Mouse (Mus musculus): ENCODE measurements around the gene Trabd2b. TPM values are rescaled to one million over a fixed set of nuclear protein-coding genes. Genes with fewer than 3 reads are reported as not detected.

Gene Trabd2b
- polyA plus RNA-seq, 1 experiment, result 0.63 TPM

DNA sequence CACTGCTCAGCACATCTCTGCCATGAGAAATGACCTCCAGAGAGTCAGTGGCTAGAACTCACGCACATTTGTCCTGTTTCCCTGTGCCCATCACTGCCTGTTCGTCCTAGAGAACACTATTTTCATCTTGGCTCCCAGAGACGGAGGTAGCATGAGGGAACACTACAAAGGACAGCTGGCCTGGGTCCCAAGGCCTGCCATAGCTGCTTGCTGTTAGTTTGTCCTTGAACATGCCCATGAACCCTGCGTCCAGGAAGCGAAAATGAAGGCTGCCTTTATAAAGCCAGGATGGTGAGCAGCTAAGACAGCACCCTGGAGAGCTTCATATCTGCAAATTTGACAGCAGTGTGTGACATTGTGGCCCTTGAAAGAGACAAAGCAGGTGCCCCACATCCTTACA, 216.4 kb downstream of the Trabd2b start:
- no peaks in the 10 kb centered on the region for H3K4me1 ChIP-seq (ENCODE audit: control insufficient read depth, insufficient read depth, low read length)
- no peaks in the 10 kb centered on the region; the same call in 1 of the 2 replicates for H3K27me3 ChIP-seq (ENCODE audit: control insufficient read depth, insufficient read depth, low read length, poor library complexity, severe bottlenecking)
- no peak overlapping the region for H3K27ac ChIP-seq (ENCODE audit: insufficient read depth, low read length)
- no peaks in the 10 kb centered on the region for H3K36me3 ChIP-seq (ENCODE audit: control insufficient read depth, insufficient read depth, low read length, poor library complexity, severe bottlenecking)
- H3K4me3 ChIP-seq (ENCODE audit: low read depth, low read length), result no peak overlapping the region
- no peaks in the 10 kb centered on the region for H3K9me3 ChIP-seq (replicated peaks; ENCODE audit: control insufficient read depth, insufficient read depth, low read length, poor library complexity, severe bottlenecking)
- TF ChIP-seq CTCF (IDR thresholded peaks at IDR 0.05; ENCODE audit: low read depth, low read length) (no peak), EP300 (IDR thresholded peaks at IDR 0.05; ENCODE audit: insufficient read depth, low read depth, low read length) (no peak), POLR2A (IDR thresholded peaks at IDR 0.05; ENCODE audit: insufficient read depth, low read length) (no peak)
- no peak overlapping the region for H3K9ac ChIP-seq (ENCODE audit: low read depth, poor library complexity, severe bottlenecking)

DNA sequence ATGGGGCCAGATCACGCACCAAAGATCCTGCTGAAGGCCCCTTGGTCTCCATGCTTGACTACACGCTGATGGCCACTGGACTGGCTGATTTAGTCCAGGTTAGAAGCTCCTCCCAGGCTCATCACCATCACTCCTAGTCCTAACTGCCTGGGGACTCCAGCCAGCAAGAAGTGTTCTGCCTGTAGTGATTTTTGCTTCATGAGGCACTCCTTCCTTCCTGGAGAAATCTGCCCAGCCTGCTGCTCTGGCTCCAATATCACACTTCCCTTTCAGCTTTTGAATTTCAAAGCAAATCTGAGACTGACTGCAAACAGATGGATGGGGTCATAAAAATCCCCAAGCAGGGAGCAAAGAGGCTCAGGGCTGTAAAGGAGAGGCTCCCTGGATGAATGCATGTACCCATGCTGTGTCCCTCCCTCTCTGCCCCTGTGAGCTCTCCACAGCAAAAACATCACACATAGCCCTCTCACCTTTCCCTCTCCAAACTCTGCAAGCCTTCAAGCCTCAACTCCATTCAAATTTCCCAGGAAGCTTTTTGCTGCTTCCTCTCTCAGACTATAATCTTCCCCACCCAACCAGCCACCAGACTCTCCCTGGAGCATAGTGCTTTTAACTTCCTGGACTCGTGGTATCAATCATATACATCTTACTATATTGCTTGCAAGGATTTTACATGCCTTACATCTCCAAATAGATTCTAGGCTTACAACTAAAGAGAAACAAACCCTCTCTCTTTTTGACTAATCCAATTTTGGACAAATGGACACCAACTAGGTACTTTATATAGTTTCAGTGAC, 217.8 kb downstream of the Trabd2b start:
- TF ChIP-seq EP300 (IDR thresholded peaks at IDR 0.05; ENCODE audit: insufficient read depth, low read depth, low read length) (no peak), CTCF (IDR thresholded peaks at IDR 0.05; ENCODE audit: low read depth, low read length) (no peak), POLR2A (IDR thresholded peaks at IDR 0.05; ENCODE audit: insufficient read depth, low read length) (no peak)
- H3K4me3 ChIP-seq (ENCODE audit: low read depth, low read length), result no peak overlapping the region
- no peak overlapping the region for H3K9ac ChIP-seq (ENCODE audit: low read depth, poor library complexity, severe bottlenecking)
- H3K4me1 ChIP-seq (ENCODE audit: control insufficient read depth, insufficient read depth, low read length), result no peaks in the 10 kb centered on the region
- no peaks in the 10 kb centered on the region; the same call in 1 of the 2 replicates for H3K27me3 ChIP-seq (ENCODE audit: control insufficient read depth, insufficient read depth, low read length, poor library complexity, severe bottlenecking)
- no peaks in the 10 kb centered on the region for H3K36me3 ChIP-seq (ENCODE audit: control insufficient read depth, insufficient read depth, low read length, poor library complexity, severe bottlenecking)
- no peaks in the 10 kb centered on the region for H3K9me3 ChIP-seq (replicated peaks; ENCODE audit: control insufficient read depth, insufficient read depth, low read length, poor library complexity, severe bottlenecking)
- no peak overlapping the region for H3K27ac ChIP-seq (ENCODE audit: insufficient read depth, low read length)

DNA sequence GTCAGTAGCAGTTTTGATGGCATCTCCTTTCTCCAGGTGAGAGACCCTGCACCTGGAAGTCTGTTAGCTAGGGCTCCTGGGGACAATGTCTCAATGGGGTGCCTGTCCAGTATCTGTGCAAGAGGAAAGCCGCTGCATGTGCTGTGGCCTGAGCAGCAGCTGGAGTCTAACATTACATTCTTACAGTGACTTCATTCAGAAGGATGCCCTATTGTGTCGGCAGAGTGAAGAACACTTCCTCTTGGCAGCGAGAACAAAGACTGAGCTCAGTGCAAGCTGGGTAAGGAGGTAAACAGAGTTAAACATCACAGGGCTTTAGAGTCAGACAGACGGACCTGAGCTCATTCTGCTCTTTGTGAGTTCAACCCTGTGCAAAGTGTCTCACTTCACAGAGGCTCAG, 218.8 kb downstream of the Trabd2b start:
- Histone ChIP-seq H3K4me3 (ENCODE audit: low read depth, low read length) (no peak overlapping the region), H3K9ac (ENCODE audit: low read depth, poor library complexity, severe bottlenecking) (no peak overlapping the region), H3K4me1 (ENCODE audit: control insufficient read depth, insufficient read depth, low read length) (no peaks in the 10 kb centered on the region), H3K27me3 (ENCODE audit: control insufficient read depth, insufficient read depth, low read length, poor library complexity, severe bottlenecking) (no peaks in the 10 kb centered on the region), H3K27ac (ENCODE audit: insufficient read depth, low read length) (no peak overlapping the region), H3K36me3 (ENCODE audit: control insufficient read depth, insufficient read depth, low read length, poor library complexity, severe bottlenecking) (no peaks in the 10 kb centered on the region), H3K9me3 (replicated peaks; ENCODE audit: control insufficient read depth, insufficient read depth, low read length, poor library complexity, severe bottlenecking) (no peaks in the 10 kb centered on the region)
- TF ChIP-seq EP300 (IDR thresholded peaks at IDR 0.05; ENCODE audit: insufficient read depth, low read depth, low read length), result no peak
- TF ChIP-seq POLR2A (IDR thresholded peaks at IDR 0.05; ENCODE audit: insufficient read depth, low read length), result no peak
- no peak for TF ChIP-seq CTCF (IDR thresholded peaks at IDR 0.05; ENCODE audit: low read depth, low read length)

DNA sequence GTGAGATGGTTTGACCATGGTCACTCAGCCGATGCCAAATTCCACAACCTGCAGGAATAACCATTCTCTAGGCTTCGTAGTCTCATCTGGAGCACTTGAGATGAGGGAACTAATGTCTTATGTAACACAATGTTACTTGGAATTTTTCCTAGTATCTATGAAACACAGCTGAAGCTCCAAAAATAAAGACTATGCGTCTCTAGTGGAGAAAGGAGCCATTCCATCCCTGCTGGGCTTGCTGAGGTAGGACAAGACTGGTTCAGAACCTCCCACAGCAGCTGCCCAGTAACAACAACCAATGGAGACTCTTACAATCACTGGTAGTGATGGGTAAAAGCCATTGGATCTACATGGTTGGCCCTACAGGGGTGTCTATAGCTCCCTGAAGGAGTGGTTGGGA, 219.4 kb downstream of the Trabd2b start:
- no peaks in the 10 kb centered on the region for H3K36me3 ChIP-seq (ENCODE audit: control insufficient read depth, insufficient read depth, low read length, poor library complexity, severe bottlenecking)
- H3K9ac ChIP-seq (ENCODE audit: low read depth, poor library complexity, severe bottlenecking), result no peak overlapping the region
- no peaks in the 10 kb centered on the region for H3K9me3 ChIP-seq (replicated peaks; ENCODE audit: control insufficient read depth, insufficient read depth, low read length, poor library complexity, severe bottlenecking)
- no peak overlapping the region for H3K4me3 ChIP-seq (ENCODE audit: low read depth, low read length)
- no peaks in the 10 kb centered on the region for H3K27me3 ChIP-seq (ENCODE audit: control insufficient read depth, insufficient read depth, low read length, poor library complexity, severe bottlenecking)
- no peaks in the 10 kb centered on the region for H3K4me1 ChIP-seq (ENCODE audit: control insufficient read depth, insufficient read depth, low read length)
- no peak overlapping the region for H3K27ac ChIP-seq (ENCODE audit: insufficient read depth, low read length)
- TF ChIP-seq CTCF (IDR thresholded peaks at IDR 0.05; ENCODE audit: low read depth, low read length) (no peak), POLR2A (IDR thresholded peaks at IDR 0.05; ENCODE audit: insufficient read depth, low read length) (no peak), EP300 (IDR thresholded peaks at IDR 0.05; ENCODE audit: insufficient read depth, low read depth, low read length) (no peak)

DNA sequence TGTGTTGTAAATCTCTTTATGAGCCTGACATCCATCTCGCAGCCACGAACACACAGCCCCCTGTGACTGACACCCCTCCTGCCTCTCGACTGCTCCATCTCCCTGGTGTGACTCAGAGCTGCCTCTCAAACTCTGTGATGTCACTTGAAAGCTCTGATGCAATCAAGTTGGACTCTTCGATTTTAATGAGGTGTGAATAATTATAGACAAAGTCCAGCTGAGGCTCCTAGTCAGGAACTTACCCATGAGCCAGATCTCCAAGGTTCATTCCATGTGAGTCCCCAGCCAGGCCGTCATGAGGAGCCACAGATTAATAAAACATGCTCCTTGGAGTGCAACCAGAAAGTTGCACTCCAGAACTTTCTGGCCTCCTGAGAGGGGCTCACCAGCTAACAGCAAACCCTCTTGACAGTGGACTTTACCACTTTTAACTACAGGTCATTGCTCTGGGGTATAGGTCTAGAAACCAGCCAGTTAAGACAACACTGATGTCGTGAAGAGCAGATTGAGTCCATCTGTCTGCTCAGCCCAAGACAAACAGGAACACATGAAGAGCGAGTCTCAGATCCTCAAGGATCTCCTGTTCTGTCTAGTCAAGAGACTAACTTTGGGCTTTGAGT, 221.3 kb downstream of the Trabd2b start:
- Histone ChIP-seq H3K9ac (ENCODE audit: low read depth, poor library complexity, severe bottlenecking) (no peak overlapping the region), H3K4me1 (ENCODE audit: control insufficient read depth, insufficient read depth, low read length) (no peaks in the 10 kb centered on the region), H3K4me3 (ENCODE audit: low read depth, low read length) (no peak overlapping the region), H3K27ac (ENCODE audit: insufficient read depth, low read length) (no peak overlapping the region), H3K9me3 (replicated peaks; ENCODE audit: control insufficient read depth, insufficient read depth, low read length, poor library complexity, severe bottlenecking) (no peaks in the 10 kb centered on the region), H3K27me3 (ENCODE audit: control insufficient read depth, insufficient read depth, low read length, poor library complexity, severe bottlenecking) (no peaks in the 10 kb centered on the region), H3K36me3 (ENCODE audit: control insufficient read depth, insufficient read depth, low read length, poor library complexity, severe bottlenecking) (no peaks in the 10 kb centered on the region)
- no peak for TF ChIP-seq EP300 (IDR thresholded peaks at IDR 0.05; ENCODE audit: insufficient read depth, low read depth, low read length)
- TF ChIP-seq POLR2A (IDR thresholded peaks at IDR 0.05; ENCODE audit: insufficient read depth, low read length), result no peak
- no peak for TF ChIP-seq CTCF (IDR thresholded peaks at IDR 0.05; ENCODE audit: low read depth, low read length)

DNA sequence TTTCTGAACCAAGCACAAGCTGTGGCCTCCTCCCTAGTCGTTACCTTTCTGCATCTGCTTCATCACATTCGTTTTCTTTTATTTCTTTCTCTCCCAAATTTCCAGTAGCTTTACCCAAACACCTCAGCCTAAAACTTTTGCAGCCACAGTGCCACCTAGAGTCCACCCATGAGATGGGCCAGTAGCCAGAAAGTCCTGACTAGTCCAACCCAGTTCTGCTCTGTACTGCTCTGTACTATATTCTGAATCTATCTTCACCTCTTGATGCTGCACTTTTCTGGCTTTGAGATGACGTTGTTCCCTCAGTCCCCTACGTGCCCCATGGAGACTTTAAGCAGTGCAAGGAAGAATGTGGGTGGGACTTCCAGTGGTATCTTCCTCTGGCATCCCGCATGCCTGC, 229.4 kb downstream of the Trabd2b start:
- Histone ChIP-seq H3K9ac (ENCODE audit: low read depth, poor library complexity, severe bottlenecking) (no peak overlapping the region), H3K4me1 (ENCODE audit: control insufficient read depth, insufficient read depth, low read length) (no peaks in the 10 kb centered on the region), H3K36me3 (ENCODE audit: control insufficient read depth, insufficient read depth, low read length, poor library complexity, severe bottlenecking) (no peaks in the 10 kb centered on the region), H3K4me3 (ENCODE audit: low read depth, low read length) (no peak overlapping the region), H3K27ac (ENCODE audit: insufficient read depth, low read length) (no peak overlapping the region), H3K27me3 (ENCODE audit: control insufficient read depth, insufficient read depth, low read length, poor library complexity, severe bottlenecking) (no peaks in the 10 kb centered on the region), H3K9me3 (replicated peaks; ENCODE audit: control insufficient read depth, insufficient read depth, low read length, poor library complexity, severe bottlenecking) (no peaks in the 10 kb centered on the region)
- peak; percentile 42 for TF ChIP-seq CTCF (IDR thresholded peaks at IDR 0.05; ENCODE audit: low read depth, low read length)
- TF ChIP-seq POLR2A (IDR thresholded peaks at IDR 0.05; ENCODE audit: insufficient read depth, low read length), result no peak
- no peak for TF ChIP-seq EP300 (IDR thresholded peaks at IDR 0.05; ENCODE audit: insufficient read depth, low read depth, low read length)

All from ES-Bruce4 (cell line).